Mouse (Mus musculus) regulatory T cell (primary cell): ENCODE results near the gene Tmem50a.

ENCODE experiments used
- in situ Hi-C: fragments of 300-600 bp; cut with MboI, MseI; formaldehyde crosslinking; loops from one replicate; pipeline ENCODE4 v1.15.1; 2025; ENCODE audit warnings: high pct_unique_total_duplicates

Gene Tmem50a

GRCm38 (mm10) chr4:134879410-134879981, 35.3 kb downstream of the Tmem50a start:
- in situ Hi-C loops: no loop called here

- in situ Hi-C loops: no loop called here
Measured at GRCm38 (mm10) chr4:134876171-134876570, 38.7 kb downstream of the Tmem50a start.

- in situ Hi-C loops: no loop called here
Measured at GRCm38 (mm10) chr4:134871950-134872349, 42.9 kb downstream of the Tmem50a start.

GRCm38 (mm10) chr4:134871477-134871876, 43.3 kb downstream of the Tmem50a start:
- in situ Hi-C loops: no loop called here

GRCm38 (mm10) chr4:134869815-134870375, 44.9 kb downstream of the Tmem50a start:
- in situ Hi-C loops: no loop called here

GRCm38 (mm10) chr4:134869068-134869730, 45.6 kb downstream of the Tmem50a start:
- in situ Hi-C loops: no loop called here

- in situ Hi-C loops: no loop called here
Measured at GRCm38 (mm10) chr4:134868490-134868889, 46.3 kb downstream of the Tmem50a start.

- in situ Hi-C loops: no loop called here
Measured at GRCm38 (mm10) chr4:134868065-134868464, 46.8 kb downstream of the Tmem50a start.

- in situ Hi-C loops: no loop called here
Measured at GRCm38 (mm10) chr4:134867661-134868060, 47.2 kb downstream of the Tmem50a start.

- in situ Hi-C loops: no loop called here
Measured at GRCm38 (mm10) chr4:134867213-134867612, 47.6 kb downstream of the Tmem50a start.

GRCm38 (mm10) chr4:134865789-134866188, 49.0 kb downstream of the Tmem50a start:
- in situ Hi-C loops: no loop called here

GRCm38 (mm10) chr4:134865340-134865739, 49.5 kb downstream of the Tmem50a start:
- in situ Hi-C loops: no loop called here

GRCm38 (mm10) chr4:134863937-134864729, 50.7 kb downstream of the Tmem50a start, which contains the start of gene Rhd:
Gene Rhd (plus strand): TSS chr4:134864536.
- in situ Hi-C loops: no loop called here

GRCm38 (mm10) chr4:134862996-134863395, 51.8 kb downstream of the Tmem50a start:
- in situ Hi-C loops: no loop called here

GRCm38 (mm10) chr4:134861884-134862283, 52.9 kb downstream of the Tmem50a start:
- in situ Hi-C loops: no loop called here

- in situ Hi-C loops: no loop called here
Measured at GRCm38 (mm10) chr4:134858494-134858893, 56.3 kb downstream of the Tmem50a start.

GRCm38 (mm10) chr4:134856501-134856900, 58.3 kb downstream of the Tmem50a start:
- in situ Hi-C loops: no loop called here

GRCm38 (mm10) chr4:134856056-134856455, 58.8 kb downstream of the Tmem50a start:
- in situ Hi-C loops: no loop called here

- in situ Hi-C loops: no loop called here
Measured at GRCm38 (mm10) chr4:134855371-134855770, 59.5 kb downstream of the Tmem50a start.

GRCm38 (mm10) chr4:134853637-134854485, 61.0 kb downstream of the Tmem50a start:
- in situ Hi-C loops: no loop called here

GRCm38 (mm10) chr4:134853259-134853636, 61.6 kb downstream of the Tmem50a start, which contains the start of gene Maco1:
Gene Maco1 (minus strand): TSS chr4:134853345.
- in situ Hi-C loops: no loop called here
